Mouse (Mus musculus) hindlimb bud, embryonic 11.5 days (tissue): ENCODE results near the gene Map4k4.

Source experiments
- DNase-seq: peaks from one replicate; pipeline ENCODE4 v3.0.0-alpha.2; 2012; ENCODE audit warnings: low read depth, low spot score; ENCODE audit errors: extremely low spot score

The Map4k4 gene

GRCm38 (mm10) chr1:39990041-39990440 is 89.3 kb downstream of the Map4k4 start:
- DNase-seq = no peak

DNA sequence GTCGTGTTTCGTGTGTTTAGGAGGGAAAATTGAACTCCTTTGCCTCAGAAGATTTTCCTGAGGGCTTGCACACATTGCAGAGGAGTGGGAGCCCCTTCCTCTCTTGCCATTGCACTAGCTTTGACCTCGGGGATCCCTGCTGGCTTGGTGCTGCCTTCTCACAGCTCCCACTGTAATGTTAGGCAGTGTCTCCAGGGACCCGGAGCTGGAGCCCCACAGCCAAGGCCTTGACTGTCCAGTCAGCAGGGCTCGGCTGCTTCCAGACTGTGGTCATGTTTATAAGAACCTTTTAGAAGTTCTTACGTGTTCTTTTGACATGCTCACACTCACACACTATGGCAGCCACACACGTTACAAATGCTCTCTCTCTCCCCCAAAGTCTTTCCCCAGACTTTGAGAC is 93.2 kb downstream of the Map4k4 start:
- DNase-seq = no peak

DNA sequence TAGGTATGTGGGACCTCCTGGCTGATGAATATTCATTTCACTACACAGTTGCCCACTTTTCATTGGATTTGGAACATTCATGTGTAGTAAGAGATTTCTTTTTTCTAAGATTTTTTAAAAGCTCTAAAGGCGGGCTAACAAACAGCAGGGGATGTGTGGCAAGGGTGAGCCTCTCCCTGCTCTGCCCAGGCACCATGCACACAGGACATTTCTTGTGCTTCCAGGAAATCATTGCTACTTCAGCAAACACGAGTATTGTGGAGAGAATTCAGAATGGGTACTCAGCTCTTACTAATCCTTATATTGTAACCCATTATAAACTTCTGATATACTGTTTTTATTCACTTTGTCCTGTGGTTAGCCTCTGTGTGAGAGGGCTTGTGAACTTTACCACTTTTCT is 94.9 kb downstream of the Map4k4 start:
- no peak for DNase-seq

DNA sequence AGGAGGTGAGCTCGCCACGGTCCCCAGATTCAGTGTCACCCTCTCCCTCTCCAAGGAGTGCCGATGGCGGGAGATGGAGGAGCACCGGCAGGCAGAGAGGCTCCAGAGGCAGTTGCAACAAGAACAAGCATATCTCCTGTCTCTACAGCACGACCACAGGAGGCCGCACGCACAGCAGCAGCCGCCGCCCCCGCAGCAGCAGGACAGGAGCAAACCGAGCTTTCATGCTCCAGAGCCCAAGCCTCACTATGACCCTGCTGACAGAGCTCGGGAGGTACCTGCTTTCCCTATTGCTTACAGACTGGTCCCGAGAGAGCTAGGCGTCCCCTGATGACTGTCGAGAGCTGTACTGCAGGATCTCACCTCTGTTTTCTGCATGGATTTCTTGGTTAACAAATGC is 99.8 kb downstream of the Map4k4 start:
- DNase-seq = no peak

DNA sequence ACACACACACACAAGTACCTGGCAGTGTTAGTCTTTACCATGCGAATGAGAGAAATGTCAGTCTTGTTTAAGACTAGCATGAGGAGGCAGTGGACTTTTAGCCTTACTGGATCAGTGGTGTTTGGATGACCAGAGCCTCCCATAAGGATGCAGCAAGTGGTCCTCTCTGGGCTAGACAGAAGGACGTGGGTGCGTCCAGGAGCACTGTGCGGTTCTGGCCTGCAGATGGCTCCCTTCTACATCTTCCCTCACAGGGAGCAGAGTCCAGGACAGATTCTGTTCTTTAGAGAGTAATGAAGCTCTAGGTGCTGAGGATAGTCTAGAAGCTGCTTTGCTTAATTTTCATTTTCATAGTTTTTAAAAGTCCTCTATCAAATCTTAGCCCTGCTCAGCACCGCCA is 100.2 kb downstream of the Map4k4 start:
- no peak for DNase-seq

- no peak for DNase-seq
Measured at GRCm38 (mm10) chr1:40002129-40002727, 101.5 kb downstream of the Map4k4 start.

DNA sequence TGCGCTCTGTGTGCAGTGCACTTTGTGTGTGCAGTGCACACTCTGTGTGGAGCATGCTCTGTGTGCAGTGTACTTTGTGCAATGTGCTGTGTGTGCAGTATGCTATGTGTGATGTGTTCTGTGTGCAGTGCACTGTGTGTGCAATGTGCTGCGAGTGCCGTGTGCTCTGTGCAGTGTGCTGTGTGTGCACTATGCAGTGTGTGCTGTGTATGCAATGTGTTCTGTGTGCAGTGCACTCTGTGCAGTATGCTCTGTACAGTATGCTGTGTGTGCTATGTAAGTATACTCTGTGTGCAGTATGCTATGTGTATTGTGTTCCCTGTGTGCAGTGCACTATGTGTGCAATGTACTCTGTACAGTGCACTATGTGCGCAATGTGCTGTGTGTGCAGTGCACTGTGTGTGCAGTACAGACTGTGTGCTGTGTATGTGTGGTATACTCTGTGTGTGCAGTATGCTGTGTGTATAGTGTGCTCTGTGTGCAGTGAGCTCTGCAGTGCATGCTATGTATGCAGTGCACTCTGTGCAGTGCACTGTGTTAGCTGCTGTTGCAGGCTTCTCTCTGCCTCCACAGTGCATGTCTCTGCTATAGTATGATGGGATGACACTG is 105.4 kb downstream of the Map4k4 start:
- no peak for DNase-seq

- DNase-seq = no peak
Measured at GRCm38 (mm10) chr1:40007962-40008471, 107.3 kb downstream of the Map4k4 start.

- no peak for DNase-seq
Measured at GRCm38 (mm10) chr1:40012696-40013095, 112.0 kb downstream of the Map4k4 start.

- DNase-seq = no peak
Measured at GRCm38 (mm10) chr1:40015066-40015678, 114.5 kb downstream of the Map4k4 start.

GRCm38 (mm10) chr1:40021617-40022016 is 120.9 kb downstream of the Map4k4 start:
- no peak for DNase-seq

DNA sequence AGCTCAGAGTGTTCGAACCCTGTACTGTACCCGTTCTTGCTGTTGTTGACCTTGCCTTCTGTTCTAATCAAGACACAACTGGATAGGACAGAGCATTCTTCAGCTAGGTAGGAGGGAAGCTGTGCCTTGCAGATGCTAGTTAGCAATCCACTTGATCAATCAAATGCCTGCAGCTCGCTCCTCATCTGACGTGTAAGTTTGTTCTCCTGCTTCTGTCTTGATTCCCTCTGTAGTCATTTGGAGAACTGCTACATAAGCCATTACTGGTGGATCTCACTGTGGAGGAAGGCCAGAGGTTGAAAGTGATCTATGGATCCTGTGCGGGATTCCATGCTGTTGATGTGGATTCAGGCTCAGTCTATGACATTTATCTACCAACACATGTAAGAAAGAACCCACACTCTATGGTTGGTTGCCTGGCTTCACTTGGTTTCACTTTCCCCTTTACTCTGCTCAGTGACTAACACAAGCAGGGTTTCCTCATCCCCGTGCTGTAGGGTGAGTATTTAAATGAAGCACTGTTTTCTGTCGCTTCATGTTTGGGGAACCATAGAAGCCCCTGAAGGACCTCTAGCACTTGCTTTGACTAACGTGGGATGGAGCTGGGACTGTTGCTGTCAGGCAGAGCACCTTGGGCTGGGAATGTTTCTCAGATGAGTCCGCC is 121.9 kb downstream of the Map4k4 start:
- no peak for DNase-seq

- no peak for DNase-seq
Measured at GRCm38 (mm10) chr1:40023206-40023605, 122.5 kb downstream of the Map4k4 start.

DNA sequence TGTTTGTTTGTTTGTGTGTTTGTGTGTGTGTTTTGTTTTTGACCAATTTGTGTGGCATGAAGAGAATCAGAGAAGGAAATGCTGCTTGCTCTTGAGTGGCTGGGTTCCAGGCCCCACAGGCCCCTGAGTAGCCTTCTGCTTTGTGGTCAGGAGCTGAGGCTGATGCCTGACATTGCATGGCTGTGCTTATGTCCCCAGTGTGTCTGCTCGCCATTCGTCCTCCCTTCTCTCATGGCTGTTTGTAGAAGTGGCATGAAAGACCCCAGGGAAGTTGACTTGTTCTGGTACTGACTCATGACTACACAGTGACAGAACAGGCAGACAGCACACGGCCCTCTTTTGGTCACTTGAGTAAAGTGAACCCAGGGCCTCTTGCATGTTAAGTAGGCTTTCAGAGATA is 123.0 kb downstream of the Map4k4 start:
- DNase-seq = no peak

- no peak for DNase-seq
Measured at GRCm38 (mm10) chr1:40024554-40025320, 124.0 kb downstream of the Map4k4 start.

DNA sequence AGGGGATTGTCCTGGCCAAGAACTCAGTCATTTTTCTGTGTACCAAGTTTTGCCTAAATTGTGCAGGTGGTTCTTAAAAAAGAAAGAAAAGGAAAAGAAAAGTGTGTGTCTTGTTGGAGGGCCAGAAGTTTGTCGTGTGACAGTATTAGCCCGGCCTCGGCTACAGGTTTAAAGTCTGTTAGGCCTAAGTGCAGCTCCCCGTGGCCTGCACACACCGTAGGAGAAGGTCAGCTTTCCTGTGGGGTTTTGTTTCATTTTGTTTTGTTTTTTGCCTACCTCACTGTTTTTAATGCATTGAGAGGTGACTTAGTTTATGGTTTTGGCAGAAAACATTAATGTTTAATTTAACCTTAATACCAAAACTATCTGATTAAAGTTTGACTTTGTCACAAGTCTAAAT is 124.7 kb downstream of the Map4k4 start:
- no peak for DNase-seq

- DNase-seq = no peak
Measured at GRCm38 (mm10) chr1:40027116-40027620, 126.5 kb downstream of the Map4k4 start.

DNA sequence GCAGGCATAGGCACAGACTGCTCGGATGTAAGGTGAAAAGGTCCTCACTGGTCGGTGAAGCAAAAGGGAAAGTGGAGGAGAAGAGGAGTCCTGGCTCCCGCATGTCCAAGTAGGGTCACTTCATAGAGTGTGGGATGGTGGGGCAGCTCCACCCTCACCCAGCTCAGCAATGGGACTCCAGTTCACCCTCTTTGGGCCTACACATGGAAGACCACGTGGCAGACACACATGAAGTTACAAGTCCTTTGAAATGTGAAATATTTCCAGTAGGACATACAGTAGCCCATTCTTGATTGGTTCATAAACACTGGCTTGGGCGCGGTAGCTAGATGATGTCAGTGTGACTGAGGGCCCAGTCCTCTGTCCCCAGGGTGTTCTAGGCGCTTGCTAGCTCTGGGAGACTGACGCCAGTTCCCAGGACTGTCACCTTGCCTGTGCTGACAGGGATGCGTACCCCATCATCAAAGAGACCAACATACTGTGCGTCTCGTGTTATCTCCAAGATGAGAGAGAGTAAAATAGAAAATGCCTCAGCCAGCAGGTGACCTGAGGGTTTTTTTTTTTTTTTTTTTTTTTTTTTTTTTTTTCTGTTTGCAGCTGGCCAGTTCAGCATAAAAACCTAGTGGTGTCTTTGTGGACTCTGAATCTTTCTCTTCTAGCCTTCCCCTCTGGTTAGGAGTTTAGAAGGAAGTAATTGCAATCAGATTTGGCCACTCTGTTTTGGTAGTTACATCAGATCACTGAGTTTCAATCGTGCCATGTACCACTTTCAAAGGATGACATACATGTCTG is 127.7 kb downstream of the Map4k4 start:
- no peak for DNase-seq

- no peak for DNase-seq
Measured at GRCm38 (mm10) chr1:40029597-40029996, 128.9 kb downstream of the Map4k4 start.

- no peak for DNase-seq
Measured at GRCm38 (mm10) chr1:40030287-40030975, 129.7 kb downstream of the Map4k4 start.
